Mouse (Mus musculus) myocyte (in vitro differentiated cells): ENCODE results near the gene Sugp2. TPM values are rescaled to one million over a fixed set of nuclear protein-coding genes. Genes with fewer than 3 reads are reported as not detected.

Source experiments
- H3K27me3 ChIP-seq: one replicate; pipeline ENCODE4 v1.6.1; 2011; ENCODE audit not compliant: control insufficient read depth, insufficient read depth, insufficient read length
- H3K36me3 ChIP-seq: one replicate; pipeline ENCODE4 v1.6.1; 2011; ENCODE audit not compliant: control insufficient read depth, insufficient read depth
- H3K4me2 ChIP-seq: one replicate; pipeline ENCODE4 v1.6.1; 2011; ENCODE audit warnings: low read depth, control low read depth
- H3K4me3 ChIP-seq: one replicate; pipeline ENCODE4 v1.5.1; 2011; ENCODE audit warnings: mild to moderate bottlenecking, control low read depth, moderate library complexity
- H3K79me2 ChIP-seq: one replicate; pipeline ENCODE4 v1.6.1; 2011; ENCODE audit not compliant: control insufficient read depth, insufficient read depth
- H3ac ChIP-seq: one replicate; pipeline ENCODE4 v1.6.1; 2011; ENCODE audit not compliant: control insufficient read depth, insufficient read length
- CEBPB ChIP-seq: IDR thresholded peaks from 2 replicates; pipeline ENCODE4 v1.6.1; 2011; ENCODE audit warnings: mild to moderate bottlenecking, moderate library complexity; ENCODE audit not compliant: poor library complexity, insufficient read depth, severe bottlenecking
- E2F4 ChIP-seq: IDR thresholded peaks from one replicate; pipeline ENCODE4 v1.6.1; 2011; ENCODE audit warnings: mild to moderate bottlenecking, control low read depth, moderate library complexity; ENCODE audit not compliant: insufficient read depth
- MAX ChIP-seq: IDR thresholded peaks from one replicate; pipeline ENCODE4 v1.6.1; 2011; ENCODE audit warnings: low read depth, mild to moderate bottlenecking, control low read depth
- MYOD1 ChIP-seq, 3 experiments: IDR thresholded peaks; one replicate each; pipeline ENCODE4 v1.6.1; 2011; ENCODE audit warnings: control low read depth in 2 of 3, low read depth in 2 of 3, mild to moderate bottlenecking in 2 of 3, moderate library complexity in 1 of 3; ENCODE audit not compliant: insufficient read length in 2 of 3, control insufficient read depth in 1 of 3
- MYOG ChIP-seq, 3 experiments: IDR thresholded peaks; one replicate each; pipeline ENCODE4 v1.6.1; 2011; ENCODE audit warnings: control low read depth in 2 of 3, low read depth in 2 of 3, mild to moderate bottlenecking in 2 of 3; ENCODE audit not compliant: insufficient read length in 2 of 3, control insufficient read depth in 1 of 3, insufficient read depth in 1 of 3
- POLR2A ChIP-seq: IDR thresholded peaks from one replicate; pipeline ENCODE4 v1.6.1; 2011; ENCODE audit warnings: low read depth, mild to moderate bottlenecking, control low read depth, moderate library complexity; ENCODE audit not compliant: insufficient read length
- POLR2AphosphoS2 ChIP-seq: IDR thresholded peaks from one replicate; pipeline ENCODE4 v1.6.1; 2011; ENCODE audit warnings: low read depth, control low read depth; ENCODE audit not compliant: insufficient read length
- REST ChIP-seq: IDR thresholded peaks from one replicate; pipeline ENCODE4 v1.6.1; 2011; ENCODE audit warnings: mild to moderate bottlenecking, control low read depth, moderate library complexity; ENCODE audit not compliant: insufficient read depth, insufficient read length
- SRF ChIP-seq: IDR thresholded peaks from one replicate; pipeline ENCODE4 v1.6.1; 2011; ENCODE audit warnings: low read depth; ENCODE audit not compliant: control insufficient read depth, insufficient read length
- TCF12 ChIP-seq: IDR thresholded peaks from one replicate; pipeline ENCODE4 v1.6.1; 2011; ENCODE audit warnings: mild to moderate bottlenecking, control low read depth; ENCODE audit not compliant: poor library complexity, insufficient read depth, severe bottlenecking
- TCF3 ChIP-seq: IDR thresholded peaks from one replicate; pipeline ENCODE4 v1.6.1; 2011; ENCODE audit warnings: low read depth, control low read depth; ENCODE audit not compliant: insufficient read length
- USF1 ChIP-seq: IDR thresholded peaks from one replicate; pipeline ENCODE4 v1.6.1; 2011; ENCODE audit warnings: low read depth, mild to moderate bottlenecking, control low read depth, moderate library complexity
- polyA plus RNA-seq: library from polyadenylated mRNA; unstranded; fragments of >200 nt; fragmentation: generic; extraction: Trizol; gene quantifications from one replicate; pipeline ENCODE4 v1.2.1, GENCODE M21; 2012; ENCODE audit warnings: missing spikeins

The Sugp2 gene
- polyA plus RNA-seq, 1 experiment = 15.4 TPM

GRCm38 (mm10) chr8:70197603-70198002 is 36.4 kb upstream of the Sugp2 start:
- TF ChIP-seq MAX (no peak), POLR2AphosphoS2 (no peak), MYOG (IDR thresholded peaks at IDR 0.05; ENCODE audit: control insufficient read depth in 1 of 3, insufficient read depth in 1 of 3, insufficient read length in 2 of 3, low read depth in 2 of 3) (no peak), TCF3 (no peak), CEBPB (no peak), TCF12 (no peak), SRF (no peak), POLR2A (no peak), E2F4 (no peak), MYOD1 (IDR thresholded peaks at IDR 0.05; ENCODE audit: control insufficient read depth in 1 of 3, insufficient read length in 2 of 3, low read depth in 2 of 3) (no peak), REST (no peak), USF1 (no peak)
- Histone ChIP-seq H3ac (no peak overlapping the region), H3K36me3 (no peaks in the 10 kb centered on the region), H3K27me3 (no peaks in the 10 kb centered on the region), H3K4me3 (no peak overlapping the region), H3K79me2 (no peaks in the 10 kb centered on the region), H3K4me2 (no peak overlapping the region)

- H3K27me3 ChIP-seq = no peaks in the 10 kb centered on the region
- H3ac ChIP-seq = no peak overlapping the region
Measured at GRCm38 (mm10) chr8:70200098-70200681, 33.8 kb upstream of the Sugp2 start.

GRCm38 (mm10) chr8:70201417-70201816 is 32.6 kb upstream of the Sugp2 start:
- no peak overlapping the region for H3K4me3 ChIP-seq
- no peak overlapping the region for H3ac ChIP-seq
- TF ChIP-seq MAX (no peak), USF1 (no peak), POLR2A (no peak), TCF12 (no peak), MYOG (IDR thresholded peaks at IDR 0.05; ENCODE audit: control insufficient read depth in 1 of 3, insufficient read depth in 1 of 3, insufficient read length in 2 of 3, low read depth in 2 of 3) (no peak), CEBPB (no peak), REST (no peak), TCF3 (no peak), MYOD1 (IDR thresholded peaks at IDR 0.05; ENCODE audit: control insufficient read depth in 1 of 3, insufficient read length in 2 of 3, low read depth in 2 of 3) (no peak), POLR2AphosphoS2 (no peak), E2F4 (no peak), SRF (no peak)
- H3K4me2 ChIP-seq = no peak overlapping the region
- no peaks in the 10 kb centered on the region for H3K27me3 ChIP-seq
- H3K79me2 ChIP-seq = no peaks in the 10 kb centered on the region
- H3K36me3 ChIP-seq = no peaks in the 10 kb centered on the region

More at GRCm38 (mm10) chr8:70200098-70200681, 33.8 kb upstream of the Sugp2 start:
- Histone ChIP-seq H3K79me2 (no peaks in the 10 kb centered on the region), H3K4me2 (no peak overlapping the region), H3K4me3 (no peak overlapping the region), H3K36me3 (no peaks in the 10 kb centered on the region)
- TF ChIP-seq TCF12 = no peak

- no peak for TF ChIP-seq USF1
- Histone ChIP-seq H3K4me2 (no peak overlapping the region), H3ac (no peak overlapping the region), H3K36me3 (no peaks in the 10 kb centered on the region), H3K27me3 (no peaks in the 10 kb centered on the region), H3K4me3 (no peak overlapping the region), H3K79me2 (no peaks in the 10 kb centered on the region)
Measured at GRCm38 (mm10) chr8:70203072-70203471, 31.0 kb upstream of the Sugp2 start.

- TF ChIP-seq POLR2AphosphoS2 = no peak
- no peak for TF ChIP-seq E2F4
- TF ChIP-seq TCF12 = no peak
- no peak for TF ChIP-seq MYOG (IDR thresholded peaks at IDR 0.05; ENCODE audit: control insufficient read depth in 1 of 3, insufficient read depth in 1 of 3, insufficient read length in 2 of 3, low read depth in 2 of 3)
- no peak for TF ChIP-seq MYOD1 (IDR thresholded peaks at IDR 0.05; ENCODE audit: control insufficient read depth in 1 of 3, insufficient read length in 2 of 3, low read depth in 2 of 3)
- no peak for TF ChIP-seq TCF3
- TF ChIP-seq SRF = no peak
- TF ChIP-seq REST = no peak
- no peak for TF ChIP-seq MAX
- TF ChIP-seq POLR2A = no peak
- no peak for TF ChIP-seq CEBPB
- Histone ChIP-seq H3ac (no peak overlapping the region), H3K4me3 (no peak overlapping the region), H3K4me2 (no peak overlapping the region), H3K79me2 (no peaks in the 10 kb centered on the region), H3K36me3 (no peaks in the 10 kb centered on the region), H3K27me3 (no peaks in the 10 kb centered on the region)
Measured at GRCm38 (mm10) chr8:70204757-70205156, 29.3 kb upstream of the Sugp2 start.
